Mouse (Mus musculus): Measurements from ENCODE around the gene Gm14406.
"Not testable (repeated sequence)": the region's sequence is repeated elsewhere in the genome, so short reads cannot be mapped to it uniquely, and the experiment has no call there.

The Gm14406 gene

DNA sequence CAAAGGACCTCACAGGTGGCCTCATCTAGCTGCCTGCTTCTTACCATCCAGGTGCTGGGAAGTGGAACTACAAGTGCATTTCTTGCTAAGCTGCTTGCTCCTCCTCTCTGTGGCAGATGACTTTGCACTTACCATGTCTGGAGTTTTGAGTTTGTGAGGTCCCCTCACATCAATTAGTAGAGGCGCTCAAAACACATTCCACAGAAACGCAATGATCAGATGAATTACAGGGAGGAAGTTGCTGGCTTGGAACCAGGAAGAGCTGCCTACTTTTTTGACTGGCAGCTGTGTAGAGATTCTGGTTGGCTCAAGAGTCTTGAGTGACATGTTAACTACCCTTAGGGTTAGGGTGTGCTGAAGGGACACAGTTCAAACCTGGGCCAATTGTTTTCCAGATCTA lies at the start of gene Gm14406:
Gm14406 (minus strand) TSS at position 213 of the 400 bp plus-strand sequence.
- DNase-seq: not testable (repeated sequence)

GRCm38 (mm10) chr2:177575141-177575540 lies 2.9 kb downstream of the Gm14406 start:
- not testable (repeated sequence) for DNase-seq

GRCm38 (mm10) chr2:177559365-177559764 lies 18.6 kb downstream of the Gm14406 start:
- not testable (repeated sequence) for DNase-seq

GRCm38 (mm10) chr2:177555261-177555660 lies 22.7 kb downstream of the Gm14406 start:
- not testable (repeated sequence) for DNase-seq

GRCm38 (mm10) chr2:177537717-177538116 lies 40.3 kb downstream of the Gm14406 start:
- DNase-seq: not testable (repeated sequence)

GRCm38 (mm10) chr2:177537141-177537540 lies 40.9 kb downstream of the Gm14406 start:
- not testable (repeated sequence) for DNase-seq

DNA sequence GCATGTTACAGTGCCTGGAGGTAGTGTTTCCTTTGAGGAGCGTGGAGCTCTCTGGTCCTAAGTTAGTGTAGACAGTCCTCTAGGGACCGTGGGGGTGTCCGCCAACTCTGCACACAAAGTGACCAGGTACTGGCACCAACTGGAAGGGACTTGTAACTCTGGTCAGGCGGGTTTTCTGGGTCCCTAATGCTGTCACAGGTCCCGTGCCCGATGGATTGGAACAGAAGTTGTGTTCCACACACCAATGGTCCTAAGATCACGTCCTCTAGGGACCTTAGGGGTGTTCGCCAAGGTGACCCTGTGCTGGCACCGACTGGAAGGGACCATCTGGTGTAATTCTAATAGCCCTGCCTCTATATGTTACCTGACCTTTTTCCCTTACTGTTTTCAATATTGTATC lies 42.1 kb downstream of the Gm14406 start:
- DNase-seq: no peak

- DNase-seq: not testable (repeated sequence)
Measured at GRCm38 (mm10) chr2:177524171-177524570, 53.8 kb downstream of the Gm14406 start.

GRCm38 (mm10) chr2:177523674-177524073 lies 54.3 kb downstream of the Gm14406 start:
- DNase-seq: not testable (repeated sequence)

DNA sequence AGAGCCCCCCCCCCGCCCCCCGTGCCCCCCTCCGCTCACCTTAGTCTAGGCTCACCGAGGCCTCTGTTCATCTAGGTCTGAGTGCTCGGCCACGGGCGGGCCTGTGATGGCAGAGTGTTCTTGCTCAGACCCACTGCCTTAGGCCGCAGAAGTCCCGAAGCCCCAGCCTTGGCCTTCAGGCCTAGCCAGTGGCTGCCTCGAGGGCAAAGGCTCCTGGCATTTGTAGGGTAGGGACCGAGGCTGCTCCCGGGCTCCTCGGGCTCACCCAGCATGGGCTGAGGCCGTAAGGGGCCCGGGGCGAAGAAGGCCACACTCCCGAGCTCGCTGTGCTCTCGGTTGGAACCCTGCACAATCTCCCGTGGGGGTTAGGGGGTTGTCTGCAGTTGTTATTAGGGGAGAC lies 54.9 kb downstream of the Gm14406 start:
- no peak for DNase-seq

GRCm38 (mm10) chr2:177520035-177520434 lies 58.0 kb downstream of the Gm14406 start:
- DNase-seq: no peak
